Mouse (Mus musculus): ENCODE data around the gene Fez2. TPM values are rescaled to one million over a fixed set of nuclear protein-coding genes. Genes with fewer than 3 reads are reported as not detected.
A peak's percentile ranks its signal among the peaks of the same experiment; 100 is the strongest.

The Fez2 gene
- polyA plus RNA-seq, 1 experiment, result 63.2 TPM

GRCm38 (mm10) chr17:78379079-78379729 lies 38.7 kb downstream of the Fez2 start:
- Histone ChIP-seq H3K4me3 (ENCODE audit: insufficient read depth, low read length) (no peak overlapping the region), H3K4me1 (ENCODE audit: control insufficient read depth, insufficient read depth, low read length) (no peaks in the 10 kb centered on the region), H3K27ac (ENCODE audit: insufficient read depth, low read length) (no peak overlapping the region)
- TF ChIP-seq POLR2A (IDR thresholded peaks at IDR 0.05; ENCODE audit: extremely low read depth, insufficient read depth, low read length), result no peak
- no peak for TF ChIP-seq CTCF (IDR thresholded peaks at IDR 0.05; ENCODE audit: extremely low read depth, insufficient read depth, low read length)

DNA sequence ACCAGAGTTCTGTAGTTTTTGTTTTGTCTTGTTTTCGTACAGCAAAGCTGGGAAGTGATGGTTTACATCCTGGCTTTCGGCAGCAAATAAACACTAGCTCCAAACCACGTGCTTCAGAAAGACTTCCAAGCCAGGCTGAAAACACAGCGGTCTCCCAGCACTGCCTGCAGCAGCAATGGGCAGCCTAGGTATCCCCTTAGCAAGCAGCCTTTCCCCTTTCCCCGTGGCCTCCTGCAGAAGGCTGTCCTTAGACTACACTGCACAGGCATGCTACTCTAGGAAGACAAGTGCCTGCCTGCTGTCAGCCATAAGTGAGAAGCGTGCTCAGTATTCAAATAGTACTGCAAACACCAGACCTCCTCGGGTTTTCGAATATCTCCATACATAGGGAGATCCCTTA lies 41.4 kb downstream of the Fez2 start:
- no peak for TF ChIP-seq POLR2A (IDR thresholded peaks at IDR 0.05; ENCODE audit: extremely low read depth, insufficient read depth, low read length)
- TF ChIP-seq CTCF (IDR thresholded peaks at IDR 0.05; ENCODE audit: extremely low read depth, insufficient read depth, low read length), result no peak
- Histone ChIP-seq H3K4me3 (ENCODE audit: insufficient read depth, low read length) (no peak overlapping the region), H3K27ac (ENCODE audit: insufficient read depth, low read length) (no peak overlapping the region), H3K4me1 (ENCODE audit: control insufficient read depth, insufficient read depth, low read length) (no peaks in the 10 kb centered on the region)

DNA sequence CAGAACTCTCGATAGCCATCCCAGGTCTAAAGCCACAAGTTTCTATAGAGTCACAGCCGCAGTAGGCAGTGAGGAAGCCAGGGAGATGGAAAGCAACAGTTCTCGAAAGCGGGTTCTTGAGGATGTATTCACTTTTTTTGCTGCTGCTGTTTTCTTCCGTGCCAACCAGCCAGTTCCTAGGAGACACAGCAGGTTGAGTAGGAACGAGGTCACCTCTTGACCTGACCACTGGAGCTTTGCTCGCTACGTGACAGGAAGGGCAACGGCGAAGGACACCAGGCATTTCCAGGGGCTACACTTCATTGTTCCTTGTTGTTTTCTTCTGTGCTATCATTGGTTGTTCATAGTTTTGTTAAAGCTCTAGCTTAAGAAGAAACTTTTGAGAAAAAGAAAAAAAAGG lies 43.2 kb downstream of the Fez2 start:
- Histone ChIP-seq H3K4me1 (ENCODE audit: control insufficient read depth, insufficient read depth, low read length) (no peaks in the 10 kb centered on the region), H3K4me3 (ENCODE audit: insufficient read depth, low read length) (no peak overlapping the region), H3K27ac (ENCODE audit: insufficient read depth, low read length) (no peak overlapping the region)
- TF ChIP-seq CTCF (IDR thresholded peaks at IDR 0.05; ENCODE audit: extremely low read depth, insufficient read depth, low read length), result no peak
- TF ChIP-seq POLR2A (IDR thresholded peaks at IDR 0.05; ENCODE audit: extremely low read depth, insufficient read depth, low read length), result no peak

GRCm38 (mm10) chr17:78373849-78374248 lies 44.1 kb downstream of the Fez2 start:
- Histone ChIP-seq H3K4me3 (ENCODE audit: insufficient read depth, low read length) (no peak overlapping the region), H3K4me1 (ENCODE audit: control insufficient read depth, insufficient read depth, low read length) (no peaks in the 10 kb centered on the region), H3K27ac (ENCODE audit: insufficient read depth, low read length) (no peak overlapping the region)
- TF ChIP-seq POLR2A (IDR thresholded peaks at IDR 0.05; ENCODE audit: extremely low read depth, insufficient read depth, low read length), result no peak
- TF ChIP-seq CTCF (IDR thresholded peaks at IDR 0.05; ENCODE audit: extremely low read depth, insufficient read depth, low read length), result no peak

DNA sequence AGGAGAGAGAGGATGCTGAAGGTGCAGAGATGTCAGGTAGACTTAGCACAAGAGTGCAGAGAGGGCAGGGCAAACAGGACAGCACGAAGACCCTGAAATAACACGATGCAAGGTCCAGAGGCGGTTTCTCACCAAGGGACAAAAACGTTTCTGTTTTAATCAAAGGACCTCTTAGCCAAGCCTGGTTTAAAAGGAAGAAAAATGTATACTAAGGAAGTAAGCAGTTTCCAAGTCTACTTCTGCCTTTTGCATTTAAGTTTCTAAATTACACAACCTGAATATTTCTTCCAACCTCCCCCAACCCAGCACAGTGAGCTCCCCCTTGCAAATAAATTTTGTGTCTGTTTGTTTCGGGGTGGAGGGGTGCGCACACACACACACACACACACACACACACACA lies 44.8 kb downstream of the Fez2 start:
- H3K4me3 ChIP-seq (ENCODE audit: insufficient read depth, low read length), result no peak overlapping the region
- H3K27ac ChIP-seq (ENCODE audit: insufficient read depth, low read length), result no peak overlapping the region
- TF ChIP-seq POLR2A (IDR thresholded peaks at IDR 0.05; ENCODE audit: extremely low read depth, insufficient read depth, low read length) (no peak), CTCF (IDR thresholded peaks at IDR 0.05; ENCODE audit: extremely low read depth, insufficient read depth, low read length) (no peak)
- H3K4me1 ChIP-seq (ENCODE audit: control insufficient read depth, insufficient read depth, low read length), result no peaks in the 10 kb centered on the region

DNA sequence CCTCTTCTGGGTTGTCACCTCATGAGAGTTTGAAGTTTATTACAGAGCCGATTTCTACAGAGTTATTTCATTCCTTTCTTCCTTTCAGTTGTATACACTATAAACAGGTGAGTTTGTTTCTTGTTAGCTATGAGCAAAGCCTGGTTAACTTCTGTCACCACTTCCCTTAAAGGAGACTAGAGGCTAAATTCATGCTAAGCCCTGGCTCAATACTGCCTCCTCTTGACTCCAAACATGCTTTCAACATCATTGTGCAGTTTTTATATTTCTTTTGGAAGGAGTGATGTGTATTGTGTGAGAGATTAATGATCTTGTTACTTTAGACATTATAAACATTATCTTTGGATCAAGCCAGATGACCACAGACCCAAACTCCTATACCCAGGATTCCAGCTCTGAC lies 47.5 kb downstream of the Fez2 start:
- Histone ChIP-seq H3K4me3 (ENCODE audit: insufficient read depth, low read length) (no peak overlapping the region), H3K27ac (ENCODE audit: insufficient read depth, low read length) (no peak overlapping the region), H3K4me1 (ENCODE audit: control insufficient read depth, insufficient read depth, low read length) (no peaks in the 10 kb centered on the region)
- TF ChIP-seq POLR2A (IDR thresholded peaks at IDR 0.05; ENCODE audit: extremely low read depth, insufficient read depth, low read length) (no peak), CTCF (IDR thresholded peaks at IDR 0.05; ENCODE audit: extremely low read depth, insufficient read depth, low read length) (0 out of 2 replicates have a peak, but pooled peaks have one; percentile 11)

- TF ChIP-seq POLR2A (IDR thresholded peaks at IDR 0.05; ENCODE audit: extremely low read depth, insufficient read depth, low read length), result no peak
- no peak for TF ChIP-seq CTCF (IDR thresholded peaks at IDR 0.05; ENCODE audit: extremely low read depth, insufficient read depth, low read length)
- Histone ChIP-seq H3K4me1 (ENCODE audit: control insufficient read depth, insufficient read depth, low read length) (no peaks in the 10 kb centered on the region), H3K27ac (ENCODE audit: insufficient read depth, low read length) (no peak overlapping the region), H3K4me3 (ENCODE audit: insufficient read depth, low read length) (no peak overlapping the region)
Observed at GRCm38 (mm10) chr17:78368481-78368880, 49.5 kb downstream of the Fez2 start.

GRCm38 (mm10) chr17:78366070-78366469 lies 51.9 kb downstream of the Fez2 start:
- Histone ChIP-seq H3K4me1 (ENCODE audit: control insufficient read depth, insufficient read depth, low read length) (no peaks in the 10 kb centered on the region), H3K27ac (ENCODE audit: insufficient read depth, low read length) (no peak overlapping the region), H3K4me3 (ENCODE audit: insufficient read depth, low read length) (no peak overlapping the region)
- TF ChIP-seq POLR2A (IDR thresholded peaks at IDR 0.05; ENCODE audit: extremely low read depth, insufficient read depth, low read length), result no peak
- TF ChIP-seq CTCF (IDR thresholded peaks at IDR 0.05; ENCODE audit: extremely low read depth, insufficient read depth, low read length), result no peak

- H3K4me3 ChIP-seq (ENCODE audit: insufficient read depth, low read length), result no peak overlapping the region
- H3K4me1 ChIP-seq (ENCODE audit: control insufficient read depth, insufficient read depth, low read length), result 0 out of 2 replicates have a peak, but pooled peaks cover 2% of the 10 kb centered on the region
- no peak for TF ChIP-seq CTCF (IDR thresholded peaks at IDR 0.05; ENCODE audit: extremely low read depth, insufficient read depth, low read length)
- TF ChIP-seq POLR2A (IDR thresholded peaks at IDR 0.05; ENCODE audit: extremely low read depth, insufficient read depth, low read length), result no peak
- H3K27ac ChIP-seq (ENCODE audit: insufficient read depth, low read length), result no peak overlapping the region
Observed at GRCm38 (mm10) chr17:78364555-78365302, 53.2 kb downstream of the Fez2 start.
